Mouse (Mus musculus) brain, embryonic 14.5 days (tissue): Measurements from ENCODE around the gene Ccdc6.

ENCODE experiments used
- CTCF ChIP-seq: fragments of 200-500 bp; IDR thresholded peaks from 2 replicates; pipeline ENCODE4 v1.5.1; 2012; ENCODE audit warnings: inconsistent platforms, mild to moderate bottlenecking, moderate library complexity, borderline replicate concordance; ENCODE audit not compliant: insufficient read depth, insufficient read length; ENCODE audit errors: extremely low read depth
- POLR2A ChIP-seq: fragments of 200-500 bp; IDR thresholded peaks from 2 replicates; pipeline ENCODE4 v1.6.1; 2012; ENCODE audit warnings: mild to moderate bottlenecking, inconsistent platforms, borderline replicate concordance; ENCODE audit not compliant: poor library complexity, insufficient read depth, insufficient read length, severe bottlenecking; ENCODE audit errors: extremely low read depth

- no peak for TF ChIP-seq CTCF
- no peak for TF ChIP-seq POLR2A
Observed at GRCm38 (mm10) chr10:70133188-70133587, 36.3 kb downstream of the Ccdc6 start.
